Mouse (Mus musculus) G1E (cell line): ENCODE data around the gene Wasf2. TPM values are rescaled to one million over a fixed set of nuclear protein-coding genes. Genes with fewer than 3 reads are reported as not detected.

ENCODE experiments used
- ATAC-seq: 2 replicates; pipeline ENCODE4 v1.8.0; 2016; ENCODE audit warnings: mild to moderate bottlenecking; ENCODE audit not compliant: insufficient number of reproducible peaks, poor library complexity, low FRiP score, severe bottlenecking; ENCODE audit errors: extremely low read depth
- DNase-seq: peaks from one replicate; pipeline ENCODE4 v3.0.0; 2012; ENCODE audit warnings: low spot score
- H3K27me3 ChIP-seq: 2 replicates; pipeline ENCODE4 v1.6.1; 2012; ENCODE audit warnings: mild to moderate bottlenecking, low read length, inconsistent platforms; ENCODE audit not compliant: insufficient read depth
- H3K36me3 ChIP-seq: replicated peaks from 2 replicates; pipeline ENCODE3; 2012; ENCODE audit warnings: mild to moderate bottlenecking, inconsistent platforms
- H3K4me1 ChIP-seq: 2 replicates; pipeline ENCODE4 v1.6.1; 2012; ENCODE audit warnings: low read depth, low read length, inconsistent platforms, mixed read lengths; ENCODE audit not compliant: insufficient read depth
- H3K4me3 ChIP-seq: 2 replicates; pipeline ENCODE4 v1.5.1; 2012; ENCODE audit warnings: low read depth, mild to moderate bottlenecking, inconsistent platforms, low read length, moderate library complexity, mixed read lengths
- H3K9me3 ChIP-seq: replicated peaks from 2 replicates; pipeline ENCODE4 v1.6.1; 2012; ENCODE audit warnings: inconsistent platforms
- CTCF ChIP-seq: IDR thresholded peaks from 2 replicates; pipeline ENCODE4 v1.5.1; 2012; ENCODE audit warnings: low read depth, low read length, inconsistent platforms, mixed read lengths
- GATA1 ChIP-seq: IDR thresholded peaks from 2 replicates; pipeline ENCODE4 v1.6.1; 2012; ENCODE audit warnings: borderline replicate concordance, low read length, inconsistent platforms, mixed read lengths
- GATA2 ChIP-seq: IDR thresholded peaks from 2 replicates; pipeline ENCODE4 v1.6.1; 2012; ENCODE audit warnings: low read depth, low read length, inconsistent platforms, borderline replicate concordance
- POLR2AphosphoS5 ChIP-seq: IDR thresholded peaks from 2 replicates; pipeline ENCODE4 v1.6.1; 2012; ENCODE audit warnings: low read depth, low read length, inconsistent platforms; ENCODE audit not compliant: insufficient replicate concordance
- TAL1 ChIP-seq: conservative IDR thresholded peaks from 2 replicates; pipeline ENCODE4 v1.6.1; 2012; ENCODE audit warnings: low read depth, low read length, inconsistent platforms, mixed read lengths
- polyA plus RNA-seq: library from polyadenylated mRNA; stranded (reverse); fragments of >175 nt; gene quantifications from 2 replicates; pipeline ENCODE4 v1.2.3, GENCODE M21; 2012
- total RNA-seq, 2 experiments: library from RNA; stranded (forward) in 1 of 2; stranded (reverse) in 1 of 2; fragments of 200-1000 nt in 1 of 2; fragments of >200 nt in 1 of 2; fragmentation: Nextera tagmentation in 1 of 2; gene quantifications; 2 replicates each; pipeline ENCODE4 v1.2.3; 2014 to 2017

Gene Wasf2
- total and polyA plus RNA-seq, 3 experiments, result 12.1 to 127 (median 58.3) TPM

GRCm38 (mm10) chr4:133121974-133122637 is 8.2 kb upstream of the Wasf2 start:
- no peak for TF ChIP-seq CTCF
- TF ChIP-seq GATA2, result no peak
- no peak for TF ChIP-seq POLR2AphosphoS5
- TF ChIP-seq TAL1, result no peak
- TF ChIP-seq GATA1, result no peak
- DNase-seq (no peak), ATAC-seq (no peak)
- H3K4me3 ChIP-seq, result no peak overlapping the region
- H3K36me3 ChIP-seq, result no peaks in the 10 kb centered on the region
- H3K9me3 ChIP-seq, result peaks cover 5% of the 10 kb centered on the region
- H3K27me3 ChIP-seq, result peaks cover 24% of the 10 kb centered on the region
- peaks cover 19% of the 10 kb centered on the region; the same call in 1 of the 2 replicates for H3K4me1 ChIP-seq

DNA sequence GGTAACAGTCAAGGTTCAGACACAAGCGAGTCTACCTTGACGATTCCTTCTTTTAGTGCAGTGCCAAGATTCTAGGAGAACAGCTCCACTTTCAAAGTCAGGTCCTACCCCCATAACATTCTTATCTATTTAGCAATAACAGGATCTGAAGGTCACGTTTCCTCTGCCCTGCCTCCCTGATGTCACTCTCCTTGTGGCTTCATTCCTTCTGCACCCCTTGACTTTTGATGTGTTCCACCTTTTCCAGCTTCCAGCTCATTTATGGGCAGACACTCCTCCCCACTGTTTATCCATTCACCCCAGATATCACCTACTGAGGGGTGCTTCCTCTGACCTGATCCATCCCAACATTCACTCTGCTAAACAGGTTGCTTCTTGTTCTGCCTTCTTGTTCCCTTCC is 3.2 kb upstream of the Wasf2 start:
- Histone ChIP-seq H3K4me3 (no peak overlapping the region), H3K36me3 (no peaks in the 10 kb centered on the region), H3K9me3 (peaks cover 5% of the 10 kb centered on the region), H3K27me3 (0 out of 2 replicates have a peak, but pooled peaks cover 1% of the 10 kb centered on the region), H3K4me1 (peaks cover 29% of the 10 kb centered on the region)
- no peak for ATAC-seq
- TF ChIP-seq TAL1, result no peak
- no peak for TF ChIP-seq GATA1
- no peak for TF ChIP-seq POLR2AphosphoS5
- TF ChIP-seq CTCF, result no peak
- no peak for TF ChIP-seq GATA2
- no peak for DNase-seq

DNA sequence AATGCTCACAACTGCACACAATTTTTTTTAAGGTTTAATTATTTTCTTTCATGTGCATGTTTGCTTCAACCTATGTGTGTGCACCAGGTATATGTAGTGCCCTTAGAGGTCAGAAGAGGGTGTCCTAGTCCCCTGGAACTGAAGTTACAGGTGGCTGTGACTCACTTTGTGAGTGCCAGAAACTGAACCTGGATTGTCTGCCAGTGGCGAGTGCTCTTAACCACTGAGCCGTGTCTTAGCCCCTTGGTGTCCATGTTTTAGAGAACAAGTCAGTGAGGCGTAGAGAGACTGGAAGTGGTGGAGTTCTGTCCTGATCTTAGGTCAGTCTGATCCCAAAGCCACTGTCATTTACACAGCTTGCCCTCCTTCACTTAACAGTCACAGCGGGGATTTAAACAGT is 2.4 kb upstream of the Wasf2 start:
- ATAC-seq, result no peak
- no peak for TF ChIP-seq GATA2
- no peak for TF ChIP-seq GATA1
- TF ChIP-seq TAL1, result no peak
- no peak for TF ChIP-seq CTCF
- no peak for TF ChIP-seq POLR2AphosphoS5

DNA sequence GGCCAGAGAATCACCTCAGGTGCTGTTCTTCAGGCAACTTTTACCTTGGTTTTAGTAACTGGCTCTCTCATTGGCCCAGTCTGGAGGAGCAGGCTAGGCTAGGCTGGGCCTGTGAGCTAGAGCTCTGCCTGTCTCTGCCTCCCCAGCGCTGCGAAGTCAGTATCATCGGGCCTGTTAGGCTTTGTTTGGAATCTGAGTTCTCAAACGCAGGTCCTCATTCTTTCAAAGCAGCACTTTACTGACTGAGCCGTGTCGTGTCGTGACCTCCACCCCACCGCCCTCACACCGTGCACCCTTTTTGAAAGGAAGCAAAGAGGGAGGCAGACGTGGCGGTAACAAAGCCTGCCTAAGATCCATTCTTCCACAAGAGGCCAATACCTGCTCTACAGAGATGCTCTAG is 914 bp upstream of the Wasf2 start:
- TF ChIP-seq POLR2AphosphoS5 (no peak), GATA1 (no peak)
- Histone ChIP-seq H3K27me3 (no peaks in the 10 kb centered on the region), H3K4me3 (peak overlapping the region; percentile 98), H3K4me1 (peaks cover 33% of the 10 kb centered on the region), H3K9me3 (peaks cover under 1% of the 10 kb centered on the region; the same call in 1 of the 2 replicates), H3K36me3 (peaks cover 2% of the 10 kb centered on the region)
- no peak for DNase-seq
- ATAC-seq, result no peak

More for the DNA sequence above, 2.4 kb upstream of the Wasf2 start:
- H3K9me3 ChIP-seq, result peaks cover 5% of the 10 kb centered on the region
- H3K4me3 ChIP-seq, result no peak overlapping the region
- no peaks in the 10 kb centered on the region for H3K27me3 ChIP-seq
- H3K4me1 ChIP-seq, result peaks cover 32% of the 10 kb centered on the region
- no peaks in the 10 kb centered on the region for H3K36me3 ChIP-seq
- no peak for DNase-seq

GRCm38 (mm10) chr4:133130890-133131741 is 811 bp downstream of the Wasf2 start:
- TF ChIP-seq POLR2AphosphoS5 (no peak), CTCF (no peak), GATA2 (no peak), GATA1 (no peak), TAL1 (no peak)
- ATAC-seq (no peak), DNase-seq (no peak)
- Histone ChIP-seq H3K4me3 (peak overlapping the region; percentile 98), H3K36me3 (peaks cover 15% of the 10 kb centered on the region), H3K27me3 (no peaks in the 10 kb centered on the region), H3K4me1 (peaks cover 33% of the 10 kb centered on the region), H3K9me3 (no peaks in the 10 kb centered on the region)

GRCm38 (mm10) chr4:133132027-133132426 is 1.7 kb downstream of the Wasf2 start:
- Histone ChIP-seq H3K4me3 (peak overlapping the region; percentile 98; the same call in 1 of the 2 replicates), H3K9me3 (no peaks in the 10 kb centered on the region), H3K36me3 (peaks cover 17% of the 10 kb centered on the region), H3K27me3 (no peaks in the 10 kb centered on the region), H3K4me1 (peaks cover 31% of the 10 kb centered on the region)
- ATAC-seq, result no peak
- DNase-seq, result no peak
- TF ChIP-seq CTCF, result no peak
- TF ChIP-seq GATA1, result no peak
- TF ChIP-seq GATA2, result no peak
- no peak for TF ChIP-seq POLR2AphosphoS5
- TF ChIP-seq TAL1, result no peak
